Mouse (Mus musculus) hindbrain, embryonic 10.5 days (tissue): ENCODE measurements at regions not wholly inside any gene's neighbourhood (a gene's known extent, or its start where the extent isn't known, plus 50 kb on each side); places are given as distances from the start of the nearest gene placed in this dataset.
A peak's percentile ranks its signal among the peaks of the same experiment; 100 is the strongest.

Experiments used
- DNase-seq: peaks from one replicate; pipeline ENCODE4 v3.0.0-alpha.2; 2017; ENCODE audit warnings: low spot score
- H3K27ac ChIP-seq: fragments of 300-500 bp; sonication (generic); 2 replicates; pipeline ENCODE4 v1.5.1; 2016; ENCODE audit warnings: mild to moderate bottlenecking, moderate library complexity
- H3K27me3 ChIP-seq: fragments of 300-500 bp; sonication (generic); 2 replicates; pipeline ENCODE4 v1.6.1; 2016; ENCODE audit warnings: mild to moderate bottlenecking; ENCODE audit not compliant: poor library complexity, insufficient read depth, severe bottlenecking
- H3K36me3 ChIP-seq: fragments of 300-500 bp; sonication (generic); 2 replicates; pipeline ENCODE4 v1.6.1; 2016; ENCODE audit warnings: mild to moderate bottlenecking, moderate library complexity
- H3K4me1 ChIP-seq: fragments of 300-500 bp; sonication (generic); replicated peaks from 2 replicates; pipeline ENCODE4 v1.6.1; 2016; ENCODE audit warnings: mild to moderate bottlenecking
- H3K4me3 ChIP-seq: fragments of 300-500 bp; sonication (generic); 2 replicates; pipeline ENCODE4 v1.5.1; 2016; ENCODE audit warnings: mild to moderate bottlenecking, moderate library complexity
- H3K9me3 ChIP-seq: fragments of 300-500 bp; sonication (generic); 2 replicates; pipeline ENCODE4 v1.6.1; 2016; ENCODE audit warnings: mild to moderate bottlenecking, moderate library complexity
- WGBS: fragments of 180-500 bp; shearing (Covaris S2); methylation state at CpG from one replicate; pipeline ENCODE4 v1.1.7; 2016; 5-methylcytosine and 5-hydroxymethylcytosine counted together

- no peak for DNase-seq
- no peak overlapping the region for H3K27ac ChIP-seq
- H3K4me3 ChIP-seq: no peak overlapping the region
- no peaks in the 10 kb centered on the region for H3K9me3 ChIP-seq
- no peaks in the 10 kb centered on the region for H3K27me3 ChIP-seq
- 0 out of 2 replicates have a peak, but pooled peaks cover 3% of the 10 kb centered on the region for H3K4me1 ChIP-seq
- WGBS: 90% methylated on average over 10 of the region's 10 CpGs
- H3K36me3 ChIP-seq: no peaks in the 10 kb centered on the region
Measured at GRCm38 (mm10) chr15:31148251-31149145, 75.6 kb upstream of the Dap start.

DNA sequence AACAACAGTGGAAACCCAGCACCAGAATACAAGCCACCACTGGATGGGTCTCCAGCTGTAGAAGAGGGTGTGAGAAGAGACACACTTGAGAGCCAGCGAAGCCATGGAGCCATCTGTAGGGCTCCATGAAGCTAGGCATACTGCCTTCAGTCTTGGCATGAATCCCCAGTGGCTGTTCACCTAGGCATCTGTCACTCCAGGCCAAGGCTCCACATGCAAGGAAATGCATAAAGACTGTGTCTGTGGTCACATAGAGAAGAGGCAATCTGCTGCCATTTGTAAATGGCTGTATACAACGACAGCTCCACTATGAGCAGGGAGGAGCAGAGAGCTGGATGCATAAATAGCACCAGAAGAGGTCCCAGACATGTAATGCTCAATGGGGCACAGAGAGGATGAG, 74.3 kb upstream of the Dap start:
- no peak overlapping the region for H3K27ac ChIP-seq
- no peak for DNase-seq
- H3K9me3 ChIP-seq: no peaks in the 10 kb centered on the region
- no peaks in the 10 kb centered on the region for H3K36me3 ChIP-seq
- WGBS: 89% methylated on average over 2 of the region's 2 CpGs
- no peaks in the 10 kb centered on the region for H3K27me3 ChIP-seq
- no peak overlapping the region for H3K4me3 ChIP-seq
- H3K4me1 ChIP-seq: 0 out of 2 replicates have a peak, but pooled peaks cover 3% of the 10 kb centered on the region

- no peaks in the 10 kb centered on the region for H3K27me3 ChIP-seq
- H3K27ac ChIP-seq: no peak overlapping the region
- 0 out of 2 replicates have a peak, but pooled peaks cover 9% of the 10 kb centered on the region for H3K4me1 ChIP-seq
Measured at GRCm38 (mm10) chr15:31150546-31151471, 73.3 kb upstream of the Dap start.

DNA sequence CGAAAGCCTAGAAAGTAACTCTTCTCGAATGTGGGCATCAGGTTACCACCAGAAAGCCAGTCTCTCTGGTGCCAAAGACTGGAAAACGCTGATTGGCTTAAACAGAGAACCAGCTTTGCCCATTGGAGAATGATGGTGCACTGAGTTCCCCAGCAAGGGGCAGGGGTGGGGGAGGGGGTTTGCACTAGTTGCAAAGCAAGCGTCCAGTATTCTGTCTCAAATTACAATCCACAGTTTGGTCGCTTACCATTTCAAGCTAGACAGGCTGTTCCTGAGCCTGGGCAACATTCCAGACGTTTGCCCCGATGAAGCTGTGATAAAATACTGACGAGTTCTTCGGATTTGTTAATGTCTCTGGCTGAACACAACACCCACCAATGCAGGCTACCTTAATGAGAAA, 69.0 kb upstream of the Dap start:
- 68% methylated on average over 9 of the region's 9 CpGs for WGBS
- no peak overlapping the region for H3K27ac ChIP-seq
- DNase-seq: peak; percentile 20

More at GRCm38 (mm10) chr15:31150546-31151471, 73.3 kb upstream of the Dap start:
- peak; percentile 67 for DNase-seq
- H3K9me3 ChIP-seq: no peaks in the 10 kb centered on the region
- H3K4me3 ChIP-seq: no peak overlapping the region
- 44% methylated on average over 21 of the region's 21 CpGs for WGBS
- no peaks in the 10 kb centered on the region for H3K36me3 ChIP-seq

DNA sequence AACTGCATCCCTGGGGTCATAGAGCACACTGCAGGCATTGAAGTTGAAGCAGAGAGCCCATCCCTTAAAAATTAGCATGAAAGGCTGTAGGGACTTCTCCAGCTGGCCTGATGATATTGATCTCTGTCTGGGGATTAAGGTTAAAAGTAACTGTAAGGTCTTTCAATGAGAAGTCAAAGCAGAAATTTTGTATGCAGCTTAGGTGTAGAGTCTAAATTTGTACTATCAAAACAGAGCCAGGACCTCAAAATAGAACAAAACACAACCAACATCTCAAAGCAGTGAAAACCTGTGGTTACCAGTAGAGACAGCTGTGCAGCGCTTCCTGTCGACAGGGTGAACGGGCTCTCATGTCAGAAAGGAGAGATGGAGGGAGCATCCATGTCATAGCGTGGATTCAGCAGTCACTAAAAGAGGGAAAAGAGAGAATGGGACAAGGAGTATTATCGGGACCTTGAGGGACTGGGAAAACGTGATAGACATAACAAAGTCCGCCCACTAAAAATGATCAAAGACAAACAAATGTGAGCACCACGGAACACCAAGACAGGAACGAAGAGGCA, 57.5 kb upstream of the Dap start:
- Histone ChIP-seq H3K4me1 (no peaks in the 10 kb centered on the region), H3K4me3 (no peak overlapping the region), H3K27me3 (no peaks in the 10 kb centered on the region), H3K9me3 (no peaks in the 10 kb centered on the region), H3K36me3 (no peaks in the 10 kb centered on the region), H3K27ac (no peak overlapping the region)
- DNase-seq: no peak
- 84% methylated on average over 9 of the region's 9 CpGs for WGBS

More for the DNA sequence above, 69.0 kb upstream of the Dap start:
- Histone ChIP-seq H3K4me3 (no peak overlapping the region), H3K9me3 (no peaks in the 10 kb centered on the region), H3K36me3 (no peaks in the 10 kb centered on the region), H3K4me1 (0 out of 2 replicates have a peak, but pooled peaks cover 8% of the 10 kb centered on the region), H3K27me3 (no peaks in the 10 kb centered on the region)

GRCm38 (mm10) chr15:31167506-31167905, 56.6 kb upstream of the Dap start:
- Histone ChIP-seq H3K36me3 (no peaks in the 10 kb centered on the region), H3K27me3 (no peaks in the 10 kb centered on the region), H3K9me3 (no peaks in the 10 kb centered on the region), H3K4me1 (no peaks in the 10 kb centered on the region), H3K27ac (no peak overlapping the region), H3K4me3 (no peak overlapping the region)
- no peak for DNase-seq
- 89% methylated on average over 5 of the region's 5 CpGs for WGBS

- no peak for DNase-seq
- H3K4me1 ChIP-seq: no peaks in the 10 kb centered on the region
- H3K4me3 ChIP-seq: no peak overlapping the region
- H3K9me3 ChIP-seq: no peaks in the 10 kb centered on the region
- no peaks in the 10 kb centered on the region for H3K36me3 ChIP-seq
- H3K27ac ChIP-seq: no peak overlapping the region
- 91% methylated on average over 9 of the region's 9 CpGs for WGBS
- H3K27me3 ChIP-seq: no peaks in the 10 kb centered on the region
Measured at GRCm38 (mm10) chr15:31168191-31168590, 55.9 kb upstream of the Dap start.

DNA sequence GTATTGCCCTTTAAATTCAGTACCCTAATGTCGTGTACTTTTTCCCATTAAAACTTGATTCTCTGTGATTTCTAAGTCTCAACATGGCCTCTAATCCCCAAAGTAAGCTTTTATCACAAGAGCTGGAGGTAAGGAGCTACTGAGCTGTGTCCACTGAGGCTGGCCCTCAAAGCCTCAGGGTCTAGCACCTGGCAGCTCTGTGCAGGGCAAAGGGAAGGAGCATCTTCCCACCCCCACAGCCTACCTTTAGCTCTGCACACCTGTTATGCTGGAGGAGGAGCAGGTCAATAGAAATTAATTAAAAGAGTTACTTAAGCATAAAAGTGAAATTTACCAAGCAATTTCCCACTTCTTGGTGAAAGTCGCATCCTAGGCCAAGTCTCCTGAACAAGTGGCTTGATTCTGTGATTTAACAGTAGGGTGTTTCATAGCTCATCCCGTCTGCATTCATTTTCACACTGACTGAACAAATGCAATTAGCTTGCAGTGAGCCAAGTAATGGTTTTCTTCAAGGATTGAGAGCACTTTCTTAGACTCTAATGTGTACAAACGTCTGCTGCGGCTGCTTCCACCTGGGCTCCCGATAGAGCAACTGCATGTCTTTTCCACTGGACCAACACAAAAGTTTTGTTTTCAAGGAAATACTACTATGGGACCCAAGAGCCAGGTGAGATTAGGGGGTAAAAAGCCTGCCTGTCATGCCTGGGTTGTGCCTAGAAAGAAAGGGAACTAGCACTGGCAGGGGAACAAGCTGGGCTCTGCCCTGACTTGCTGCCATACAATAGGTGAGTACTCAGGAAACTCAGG, 50.6 kb upstream of the Dap start:
- H3K27ac ChIP-seq: no peak overlapping the region
- H3K4me1 ChIP-seq: no peaks in the 10 kb centered on the region
- H3K27me3 ChIP-seq: no peaks in the 10 kb centered on the region
- WGBS: 78% methylated on average over 6 of the region's 6 CpGs
- no peak for DNase-seq
- H3K9me3 ChIP-seq: no peaks in the 10 kb centered on the region
- no peak overlapping the region for H3K4me3 ChIP-seq
- no peaks in the 10 kb centered on the region for H3K36me3 ChIP-seq
